Mouse (Mus musculus) limb, embryonic 14.5 days (tissue): ENCODE measurements at regions not wholly inside any gene's neighbourhood (a gene's known extent, or its start where the extent isn't known, plus 50 kb on each side); places are given as distances from the start of the nearest gene placed in this dataset.

Source experiments
- ATAC-seq: fragments of 200-750 bp; cut with Nextera tagmentation; 2 replicates; pipeline ENCODE4 v1.8.0; 2017; ENCODE audit warnings: low read depth, moderate number of reproducible peaks, moderate TSS enrichment; ENCODE audit not compliant: low FRiP score
- DNase-seq: peaks from one replicate; pipeline ENCODE4 v3.0.0-alpha.2; 2015; ENCODE audit warnings: low spot score
- H3K27ac ChIP-seq: fragments of 300-500 bp; sonication (generic); replicated peaks from 2 replicates; pipeline ENCODE4 v1.5.1; 2014; ENCODE audit warnings: low read depth, mild to moderate bottlenecking, low read length, moderate library complexity, mixed read lengths
- H3K27me3 ChIP-seq: fragments of 300-500 bp; sonication (generic); 2 replicates; pipeline ENCODE4 v1.6.1; 2014; ENCODE audit warnings: low read length, mixed read lengths; ENCODE audit not compliant: control insufficient read depth, insufficient read depth
- H3K36me3 ChIP-seq: fragments of 300-500 bp; sonication (generic); 2 replicates; pipeline ENCODE4 v1.6.1; 2014; ENCODE audit warnings: mild to moderate bottlenecking, low read length, moderate library complexity, mixed read lengths; ENCODE audit not compliant: control insufficient read depth, insufficient read depth
- H3K4me1 ChIP-seq: fragments of 300-500 bp; sonication (generic); 2 replicates; pipeline ENCODE4 v1.6.1; 2014; ENCODE audit warnings: antibody characterized with exemption, low read length, mixed read lengths; ENCODE audit not compliant: control insufficient read depth, insufficient read depth
- H3K4me2 ChIP-seq: fragments of 300-500 bp; sonication (generic); replicated peaks from 2 replicates; pipeline ENCODE4 v1.6.1; 2014; ENCODE audit warnings: low read depth, mild to moderate bottlenecking, low read length, moderate library complexity; ENCODE audit not compliant: severe bottlenecking
- H3K4me3 ChIP-seq: fragments of 300-500 bp; sonication (generic); replicated peaks from 2 replicates; pipeline ENCODE4 v1.5.1; 2014; ENCODE audit warnings: low read length
- H3K9ac ChIP-seq: fragments of 300-500 bp; sonication (generic); 2 replicates; pipeline ENCODE4 v1.6.1; 2014; ENCODE audit warnings: mild to moderate bottlenecking, low read depth, low read length, moderate library complexity; ENCODE audit not compliant: severe bottlenecking
- H3K9me3 ChIP-seq: fragments of 300-500 bp; sonication (generic); 2 replicates; pipeline ENCODE4 v1.6.1; 2016; ENCODE audit warnings: low read length; ENCODE audit not compliant: control insufficient read depth
- POLR2A ChIP-seq: fragments of 200-500 bp; IDR thresholded peaks from 2 replicates; pipeline ENCODE4 v1.8.0; 2012; ENCODE audit warnings: inconsistent platforms, mild to moderate bottlenecking, moderate library complexity, borderline replicate concordance; ENCODE audit not compliant: insufficient read depth, insufficient read length; ENCODE audit errors: extremely low read depth
- WGBS: fragments of 180-500 bp; shearing (Covaris S2); extraction: QIAGEN DNeasy Blood & Tissue Kit; methylation state at CpG from one replicate; pipeline ENCODE4 v1.1.7; 2014; 5-methylcytosine and 5-hydroxymethylcytosine counted together

- Histone ChIP-seq H3K4me1 (no peaks in the 10 kb centered on the region), H3K4me2 (no peak overlapping the region), H3K27me3 (no peaks in the 10 kb centered on the region), H3K36me3 (no peaks in the 10 kb centered on the region), H3K9ac (no peak overlapping the region), H3K4me3 (no peak overlapping the region), H3K9me3 (no peaks in the 10 kb centered on the region), H3K27ac (no peak overlapping the region)
- DNase-seq, result no peak
- TF ChIP-seq POLR2A, result no peak
- no peak for ATAC-seq
- 56% methylated on average over 4 of the region's 4 CpGs for WGBS
Observed at GRCm38 (mm10) chr3:103463760-103464159, 111.3 kb upstream of the Syt6 start.

DNA sequence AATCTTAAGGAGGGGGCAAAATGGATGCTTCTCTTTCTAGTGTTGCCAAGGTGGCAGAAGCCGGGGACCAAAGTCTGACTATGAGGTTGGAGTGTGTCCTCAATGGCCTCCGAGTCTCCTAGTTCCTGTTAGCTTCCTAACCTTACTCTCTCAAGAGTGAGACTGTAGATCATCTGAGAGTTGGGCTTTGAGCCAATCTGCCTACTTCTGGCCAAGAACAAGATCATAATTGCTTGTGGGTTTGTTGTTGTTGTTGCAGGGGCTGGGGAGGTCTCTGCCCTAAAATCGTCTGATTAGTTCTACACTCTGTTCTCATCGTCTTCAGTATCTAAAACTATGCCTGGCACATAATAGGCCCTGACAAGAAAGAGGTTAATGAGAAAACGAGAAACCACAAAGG is 110.8 kb upstream of the Syt6 start:
- 54% methylated on average over 5 of the region's 5 CpGs for WGBS

DNA sequence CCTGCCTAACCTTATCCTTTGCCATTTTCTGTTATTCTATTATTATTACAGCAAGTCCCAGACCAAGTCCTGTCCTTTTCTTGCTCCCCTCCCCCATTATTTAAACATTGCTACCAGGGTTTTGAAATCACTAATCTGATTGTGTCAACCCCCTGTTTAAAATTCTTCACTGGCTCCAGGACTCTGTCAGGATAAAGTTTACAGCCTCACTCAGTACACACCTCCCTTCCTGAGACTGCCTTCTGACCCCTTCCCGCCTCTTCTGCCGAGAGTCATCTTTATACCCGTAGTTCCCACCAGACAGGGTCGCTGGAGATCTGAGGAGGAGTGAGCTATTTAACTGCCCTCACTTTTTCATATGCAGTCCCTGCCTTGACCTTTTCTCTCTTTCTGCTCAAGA is 110.3 kb upstream of the Syt6 start:
- DNase-seq (no peak), ATAC-seq (no peak)
- Histone ChIP-seq H3K4me2 (no peak overlapping the region), H3K36me3 (no peaks in the 10 kb centered on the region), H3K27me3 (no peaks in the 10 kb centered on the region), H3K9ac (no peak overlapping the region), H3K4me3 (no peak overlapping the region), H3K4me1 (no peaks in the 10 kb centered on the region), H3K9me3 (no peaks in the 10 kb centered on the region), H3K27ac (no peak overlapping the region)
- no peak for TF ChIP-seq POLR2A
- WGBS, result 16% methylated on average over 4 of the region's 4 CpGs

More for the DNA sequence above, 110.8 kb upstream of the Syt6 start:
- H3K9me3 ChIP-seq, result no peaks in the 10 kb centered on the region
- no peaks in the 10 kb centered on the region for H3K4me1 ChIP-seq
- H3K36me3 ChIP-seq, result no peaks in the 10 kb centered on the region
- ATAC-seq, result no peak
- DNase-seq, result no peak
- H3K4me3 ChIP-seq, result no peak overlapping the region
- H3K27ac ChIP-seq, result no peak overlapping the region
- no peaks in the 10 kb centered on the region for H3K27me3 ChIP-seq
- H3K4me2 ChIP-seq, result no peak overlapping the region
- no peak overlapping the region for H3K9ac ChIP-seq
- no peak for TF ChIP-seq POLR2A

- H3K27me3 ChIP-seq, result no peaks in the 10 kb centered on the region
- 67% methylated on average over 7 of the region's 7 CpGs for WGBS
- H3K4me3 ChIP-seq, result no peak overlapping the region
- no peak for ATAC-seq
- DNase-seq, result no peak
- H3K9me3 ChIP-seq, result no peaks in the 10 kb centered on the region
- H3K9ac ChIP-seq, result no peak overlapping the region
- no peaks in the 10 kb centered on the region for H3K4me1 ChIP-seq
- no peak overlapping the region for H3K27ac ChIP-seq
- H3K4me2 ChIP-seq, result no peak overlapping the region
- H3K36me3 ChIP-seq, result no peaks in the 10 kb centered on the region
- no peak for TF ChIP-seq POLR2A
Observed at GRCm38 (mm10) chr3:103465132-103465690, 109.8 kb upstream of the Syt6 start.

GRCm38 (mm10) chr3:103465948-103466347 is 109.1 kb upstream of the Syt6 start:
- Histone ChIP-seq H3K36me3 (no peaks in the 10 kb centered on the region), H3K4me2 (no peak overlapping the region), H3K4me1 (no peaks in the 10 kb centered on the region), H3K9ac (no peak overlapping the region), H3K4me3 (no peak overlapping the region), H3K9me3 (no peaks in the 10 kb centered on the region), H3K27ac (no peak overlapping the region), H3K27me3 (no peaks in the 10 kb centered on the region)
- no peak for TF ChIP-seq POLR2A
- 58% methylated on average over 2 of the region's 2 CpGs for WGBS
- ATAC-seq (no peak), DNase-seq (no peak)
